ENCODE assay signal across 8 mouse cellular contexts in the genomic region with DNA sequence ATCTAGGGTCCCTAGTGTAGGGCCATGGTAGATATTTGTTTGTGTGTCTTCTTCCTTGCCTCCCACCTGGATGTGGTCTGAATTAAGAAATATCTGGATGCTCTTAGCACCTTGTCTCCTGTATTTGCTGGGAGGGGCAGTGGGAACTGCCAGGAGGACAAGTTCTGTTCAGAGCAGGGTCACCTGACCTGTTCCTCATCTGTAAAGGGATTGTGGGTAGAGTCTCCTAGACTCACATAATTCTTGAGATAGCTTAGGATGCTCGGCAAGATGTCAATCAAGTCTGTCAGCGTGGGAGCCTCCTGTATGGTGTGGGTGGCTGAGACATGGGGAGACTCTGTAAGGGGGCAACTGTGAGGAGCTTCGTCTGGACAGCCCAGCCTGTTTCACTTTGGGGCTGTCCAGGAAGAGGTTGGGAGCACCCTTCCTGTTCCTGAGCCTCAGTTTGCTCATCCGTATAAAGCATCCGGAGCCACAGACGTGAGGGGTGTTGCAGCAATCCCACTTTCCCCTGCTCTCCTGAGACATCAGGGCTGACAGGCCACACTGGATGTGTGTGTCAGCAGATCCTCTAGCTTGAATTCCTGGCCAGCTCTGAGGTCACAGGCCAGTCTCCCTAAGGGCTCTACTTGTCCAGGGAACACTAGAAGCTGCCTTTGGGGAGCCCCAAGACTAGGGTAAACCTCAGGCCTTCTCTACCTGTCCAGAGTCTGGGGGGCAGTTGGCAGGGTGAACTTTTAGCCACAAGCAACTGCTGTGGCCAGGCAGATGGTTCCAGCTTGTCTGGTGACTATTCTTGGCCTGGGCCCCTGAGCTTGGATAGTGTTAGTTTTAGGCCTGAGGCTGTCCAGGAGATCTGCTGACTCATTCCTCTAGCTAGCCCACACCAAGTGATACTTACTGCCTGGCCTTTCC. TPM values are rescaled to one million over a fixed set of nuclear protein-coding genes. Genes with fewer than 3 reads are reported as not detected.
DNase-seq lines count a peak whose midpoint lies in the region; ATAC-seq and TF ChIP-seq lines count a peak whose summit lies in the region.

No protein-coding gene starts in this region.

- peaks cover 35% of the 10 kb centered on the region for H3K36me3 ChIP-seq in lung, postnatal 0 days (ENCODE audit: insufficient read depth, low read length)
- H3K36me3 ChIP-seq in forebrain, embryonic 13.5 days (ENCODE audit: poor library complexity, severe bottlenecking), result peaks cover 50% of the 10 kb centered on the region
- H3K36me3 ChIP-seq in hindbrain, embryonic 13.5 days, result peaks cover 50% of the 10 kb centered on the region
- H3K36me3 ChIP-seq in midbrain, embryonic 12.5 days, result peaks cover 50% of the 10 kb centered on the region

- H3K27me3 ChIP-seq in lung, postnatal 0 days (replicated peaks; ENCODE audit: insufficient read depth, low read length), result no peaks in the 10 kb centered on the region
- no peaks in the 10 kb centered on the region for H3K27me3 ChIP-seq in forebrain, embryonic 13.5 days
- no peaks in the 10 kb centered on the region for H3K27me3 ChIP-seq in hindbrain, embryonic 13.5 days
- H3K27me3 ChIP-seq in midbrain, embryonic 12.5 days, result peaks cover 3% of the 10 kb centered on the region; the same call in 1 of the 2 replicates

- no peak for ATAC-seq in lung, postnatal 0 days
- ATAC-seq in forebrain, embryonic 13.5 days, result no peak
- no peak for ATAC-seq in hindbrain, embryonic 13.5 days (ENCODE audit: low FRiP score)
- no peak for ATAC-seq in midbrain, embryonic 12.5 days (ENCODE audit: low FRiP score, low read depth)

- peak overlapping the region; percentile 16; the same call in 1 of the 2 replicates for H3K9ac ChIP-seq in lung, postnatal 0 days (replicated peaks; ENCODE audit: low read depth)
- H3K9ac ChIP-seq in forebrain, embryonic 13.5 days, result peak overlapping the region; percentile 88
- H3K9ac ChIP-seq in hindbrain, embryonic 13.5 days, result peak overlapping the region; percentile 90
- peak overlapping the region; percentile 87; the same call in 1 of the 2 replicates for H3K9ac ChIP-seq in midbrain, embryonic 12.5 days (replicated peaks)

- no peak for DNase-seq in lung, postnatal 0 days (ENCODE audit: low spot score)
- no peak for DNase-seq in lung, adult 2 months
- no peak for DNase-seq in layer of hippocampus, postnatal 10 days (ENCODE audit: low spot score in 2 of 2)
- DNase-seq in retina, embryonic 14.5 days (ENCODE audit: low spot score), result no peak
- DNase-seq in retina, postnatal 1 day, result no peak

- no peak overlapping the region for H3K4me3 ChIP-seq in lung, postnatal 0 days (ENCODE audit: low read depth, low read length)
- no peak overlapping the region for H3K4me3 ChIP-seq in lung, adult 2 months (replicated peaks; ENCODE audit: extremely low read depth, low read depth, low read length)
- peak overlapping the region; percentile 92 for H3K4me3 ChIP-seq in forebrain, embryonic 13.5 days
- peak overlapping the region; percentile 88 for H3K4me3 ChIP-seq in hindbrain, embryonic 13.5 days
- peak overlapping the region; percentile 92 for H3K4me3 ChIP-seq in midbrain, embryonic 12.5 days

- peak overlapping the region; percentile 92 for H3K4me2 ChIP-seq in lung, postnatal 0 days (replicated peaks; ENCODE audit: low read depth, low read length)
- H3K4me2 ChIP-seq in forebrain, embryonic 13.5 days, result peak overlapping the region; percentile 93
- H3K4me2 ChIP-seq in hindbrain, embryonic 13.5 days, result peak overlapping the region; percentile 97
- peak overlapping the region; percentile 83 for H3K4me2 ChIP-seq in midbrain, embryonic 12.5 days (replicated peaks)

- no peak for TF ChIP-seq POLR2A in lung, adult 2 months (IDR thresholded peaks at IDR 0.05; ENCODE audit: borderline replicate concordance, extremely low read depth, low read depth, low read length)

- 0 out of 2 replicates have a peak overlapping the region, but pooled peaks have one; percentile 81 for H3K27ac ChIP-seq in lung, postnatal 0 days (ENCODE audit: low read length)
- H3K27ac ChIP-seq in forebrain, embryonic 13.5 days, result no peak overlapping the region
- no peak overlapping the region for H3K27ac ChIP-seq in hindbrain, embryonic 13.5 days
- no peak overlapping the region for H3K27ac ChIP-seq in midbrain, embryonic 12.5 days (replicated peaks)

- WGBS in lung, postnatal 0 days, result 66% methylated on average over 6 of the region's 6 CpGs
- 37% methylated on average over 6 of the region's 6 CpGs for WGBS in lung, adult 2 months
- WGBS in forebrain, embryonic 13.5 days, result 92% methylated on average over 6 of the region's 6 CpGs
- WGBS in hindbrain, embryonic 13.5 days, result 89% methylated on average over 6 of the region's 6 CpGs
- WGBS in midbrain, embryonic 12.5 days, result 87% methylated on average over 6 of the region's 6 CpGs

- H3K9me3 ChIP-seq in lung, postnatal 0 days (ENCODE audit: low read length), result no peaks in the 10 kb centered on the region
- H3K9me3 ChIP-seq in forebrain, embryonic 13.5 days (replicated peaks), result no peaks in the 10 kb centered on the region
- H3K9me3 ChIP-seq in hindbrain, embryonic 13.5 days, result no peaks in the 10 kb centered on the region
- no peaks in the 10 kb centered on the region for H3K9me3 ChIP-seq in midbrain, embryonic 12.5 days

- no peak for TF ChIP-seq CTCF in lung, postnatal 0 days (IDR thresholded peaks at IDR 0.05)
- TF ChIP-seq CTCF in lung, adult 2 months (IDR thresholded peaks at IDR 0.05; ENCODE audit: insufficient read depth, low read length), result no peak

- H3K4me1 ChIP-seq in lung, postnatal 0 days (ENCODE audit: insufficient read depth, low read depth, low read length), result peaks cover 14% of the 10 kb centered on the region; the same call in 1 of the 2 replicates
- peaks cover 14% of the 10 kb centered on the region for H3K4me1 ChIP-seq in lung, adult 2 months (ENCODE audit: control insufficient read depth, insufficient read depth, low read length)
- H3K4me1 ChIP-seq in forebrain, embryonic 13.5 days, result peaks cover 26% of the 10 kb centered on the region
- peaks cover 26% of the 10 kb centered on the region for H3K4me1 ChIP-seq in hindbrain, embryonic 13.5 days (replicated peaks)
- peaks cover 23% of the 10 kb centered on the region for H3K4me1 ChIP-seq in midbrain, embryonic 12.5 days

- no peak for TF ChIP-seq EP300 in lung, postnatal 0 days (IDR thresholded peaks at IDR 0.05)

RNA-seq across cellular contexts. Expression of a gene that starts 2.0 kb away (rescaled TPM):
- 52.7 and 64.3 TPM in 2 replicates for polyA plus RNA-seq in lung, postnatal 0 days (2015; fragmentation: Nextera tagmentation; extraction: Ambion mirVana)
- polyA plus RNA-seq in lung, adult 2 months (2012; rRNA removed), result 112 and 121 TPM in 2 replicates
- 101 and 109 TPM in 2 replicates for polyA plus RNA-seq in forebrain, embryonic 13.5 days (2015; fragmentation: Nextera tagmentation; extraction: Ambion mirVana)
- 92.7 and 100 TPM in 2 replicates for polyA plus RNA-seq in hindbrain, embryonic 13.5 days (2015; fragmentation: Nextera tagmentation; extraction: Ambion mirVana)
- polyA plus RNA-seq in midbrain, embryonic 12.5 days (2016; fragmentation: Nextera tagmentation; extraction: Ambion mirVana), result 139 and 156 TPM in 2 replicates
- total RNA-seq in layer of hippocampus, postnatal 10 days (2021), result 10 to 100 TPM; 54.8 to 56.2 TPM

RNA-seq across cellular contexts. Expression of a gene that starts 4.8 kb away (rescaled TPM):
- 0.57 and 0.69 TPM in 2 replicates for polyA plus RNA-seq in lung, postnatal 0 days (2015; fragmentation: Nextera tagmentation; extraction: Ambion mirVana)
- polyA plus RNA-seq in lung, adult 2 months (2012; rRNA removed), result 1.5 and 1.6 TPM in 2 replicates
- 1.3 and 1.4 TPM in 2 replicates for polyA plus RNA-seq in forebrain, embryonic 13.5 days (2015; fragmentation: Nextera tagmentation; extraction: Ambion mirVana)
- 1.1 and 1.4 TPM in 2 replicates for polyA plus RNA-seq in hindbrain, embryonic 13.5 days (2015; fragmentation: Nextera tagmentation; extraction: Ambion mirVana)
- polyA plus RNA-seq in midbrain, embryonic 12.5 days (2016; fragmentation: Nextera tagmentation; extraction: Ambion mirVana), result 1.4 TPM in 2 replicates
- 1 to 10 TPM; 1.6 to 1.8 TPM for total RNA-seq in layer of hippocampus, postnatal 10 days (2021)

RNA-seq across cellular contexts. Expression of a gene that starts 14.8 kb away (rescaled TPM):
- 64.6 and 71.2 TPM in 2 replicates for polyA plus RNA-seq in lung, postnatal 0 days (2015; fragmentation: Nextera tagmentation; extraction: Ambion mirVana)
- 70.4 and 84.7 TPM in 2 replicates for polyA plus RNA-seq in lung, adult 2 months (2012; rRNA removed)
- polyA plus RNA-seq in forebrain, embryonic 13.5 days (2015; fragmentation: Nextera tagmentation; extraction: Ambion mirVana), result 67.8 and 73.0 TPM in 2 replicates
- 86.5 and 93.4 TPM in 2 replicates for polyA plus RNA-seq in hindbrain, embryonic 13.5 days (2015; fragmentation: Nextera tagmentation; extraction: Ambion mirVana)
- polyA plus RNA-seq in midbrain, embryonic 12.5 days (2016; fragmentation: Nextera tagmentation; extraction: Ambion mirVana), result 62.4 and 72.3 TPM in 2 replicates
- total RNA-seq in layer of hippocampus, postnatal 10 days (2021), result 10 to 100 TPM; 68.5 to 80.9 TPM

RNA-seq across cellular contexts. Expression of a gene that starts 19.6 kb away (rescaled TPM):
- not detected in 2 replicates for polyA plus RNA-seq in lung, postnatal 0 days (2015; fragmentation: Nextera tagmentation; extraction: Ambion mirVana)
- polyA plus RNA-seq in lung, adult 2 months (2012; rRNA removed), result 0.13 TPM in 1 of 2 replicates, not detected in the other
- 0.31 and 0.43 TPM in 2 replicates for polyA plus RNA-seq in forebrain, embryonic 13.5 days (2015; fragmentation: Nextera tagmentation; extraction: Ambion mirVana)
- polyA plus RNA-seq in hindbrain, embryonic 13.5 days (2015; fragmentation: Nextera tagmentation; extraction: Ambion mirVana), result 0.87 and 0.88 TPM in 2 replicates
- polyA plus RNA-seq in midbrain, embryonic 12.5 days (2016; fragmentation: Nextera tagmentation; extraction: Ambion mirVana), result 0.60 and 1.7 TPM in 2 replicates
- total RNA-seq in layer of hippocampus, postnatal 10 days (2021), result under 1 TPM in 1 of 2 experiments, not detected in 1; 0.32 TPM

RNA-seq across cellular contexts. Expression of a gene that starts 20.3 kb away (rescaled TPM):
- 1,234 and 1,299 TPM in 2 replicates for polyA plus RNA-seq in lung, postnatal 0 days (2015; fragmentation: Nextera tagmentation; extraction: Ambion mirVana)
- 684 and 692 TPM in 2 replicates for polyA plus RNA-seq in lung, adult 2 months (2012; rRNA removed)
- polyA plus RNA-seq in forebrain, embryonic 13.5 days (2015; fragmentation: Nextera tagmentation; extraction: Ambion mirVana), result 489 and 502 TPM in 2 replicates
- polyA plus RNA-seq in hindbrain, embryonic 13.5 days (2015; fragmentation: Nextera tagmentation; extraction: Ambion mirVana), result 690 and 717 TPM in 2 replicates
- polyA plus RNA-seq in midbrain, embryonic 12.5 days (2016; fragmentation: Nextera tagmentation; extraction: Ambion mirVana), result 540 and 588 TPM in 2 replicates
- total RNA-seq in layer of hippocampus, postnatal 10 days (2021), result 100 to 1,000 TPM; 692 to 694 TPM

Comparison
In these comparisons a context has a peak if more than half of its experiments do, and no peak if none do; other contexts are left out.
1. H3K4me3 ChIP-seq: peak in forebrain, embryonic 13.5 days (single experiment), hindbrain, embryonic 13.5 days (single experiment) and midbrain, embryonic 12.5 days (single experiment); none in lung, postnatal 0 days (single experiment) and lung, adult 2 months (single experiment).
2. H3K9ac ChIP-seq: peak in every context shown above with its lines; median percentile 90 in hindbrain, embryonic 13.5 days; 88 in forebrain, embryonic 13.5 days; 87 in midbrain, embryonic 12.5 days; 16 in lung, postnatal 0 days.
3. Peak in every context shown above with its lines, with median percentiles within 50 percentile points of each other: H3K4me2 ChIP-seq.